7 mouse cellular contexts compared by ENCODE assay signal in the genomic region with DNA sequence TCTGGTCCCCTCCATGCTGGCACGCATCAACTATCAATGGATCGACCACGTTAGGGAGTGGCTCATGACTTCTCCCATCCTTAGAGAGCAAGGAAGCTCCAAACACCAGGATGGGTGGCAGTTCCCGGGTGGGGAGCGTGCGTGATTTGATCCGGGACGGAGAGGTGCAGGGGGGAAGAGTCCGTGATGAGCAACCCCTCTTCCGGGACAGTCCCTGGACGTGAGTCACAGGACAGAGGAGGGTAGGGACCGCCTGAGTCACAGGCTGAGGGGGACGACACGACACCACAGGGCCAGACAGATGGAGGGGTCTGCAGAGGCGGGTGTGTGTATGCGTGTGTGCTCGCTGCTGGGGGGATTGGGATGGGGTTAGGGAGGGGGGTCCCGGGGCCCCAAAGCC. TPM values are rescaled to one million over a fixed set of nuclear protein-coding genes. Genes with fewer than 3 reads are reported as not detected.
A peak's percentile ranks its signal among the peaks of the same experiment; 100 is the strongest.
DNase-seq lines count a peak whose midpoint lies in the region; ATAC-seq lines count a peak whose summit lies in the region.

No protein-coding gene starts in this region.

- H3K9me3 ChIP-seq in neural tube, embryonic 11.5 days (ENCODE audit: control insufficient read depth, low read length) = no peaks in the 10 kb centered on the region
- no peaks in the 10 kb centered on the region for H3K9me3 ChIP-seq in heart, embryonic 14.5 days (ENCODE audit: control insufficient read depth, low read length)
- no peaks in the 10 kb centered on the region for H3K9me3 ChIP-seq in liver, embryonic 12.5 days (replicated peaks)
- H3K9me3 ChIP-seq in neural tube, embryonic 13.5 days = no peaks in the 10 kb centered on the region

- DNase-seq in neural tube, embryonic 11.5 days (ENCODE audit: low spot score) = no peak
- DNase-seq in neural tube, embryonic 10.5 days (ENCODE audit: extremely low spot score, low spot score) = no peak
- peak; percentile 54 for DNase-seq in R1 (ENCODE audit: low read depth, low spot score)
- DNase-seq in c-Kit-positive CD71-positive TER-119-negative erythroid progenitor cells, embryonic 14.5 days (ENCODE audit: low read depth) = peak; percentile 34

- H3K4me1 ChIP-seq in neural tube, embryonic 11.5 days (ENCODE audit: control insufficient read depth, insufficient read depth, low read length) = peaks cover 8% of the 10 kb centered on the region; the same call in 1 of the 2 replicates
- peaks cover 2 to 12% of the 10 kb centered on the region in 2 experiments; a peak in 3 of 4 replicates for H3K4me1 ChIP-seq in heart, embryonic 14.5 days (ENCODE audit: control insufficient read depth in 2 of 2, insufficient read depth in 2 of 2, low read length in 2 of 2)
- H3K4me1 ChIP-seq in liver, embryonic 12.5 days = peaks cover 33% of the 10 kb centered on the region
- H3K4me1 ChIP-seq in neural tube, embryonic 13.5 days (replicated peaks) = peaks cover 20% of the 10 kb centered on the region

- under 1% methylated on average over 18 of the region's 18 CpGs for WGBS in neural tube, embryonic 11.5 days
- WGBS in heart, embryonic 14.5 days = under 1% methylated on average over 17 of the region's 18 CpGs
- WGBS in liver, embryonic 12.5 days (ENCODE audit: insufficient replicate concordance) = under 1% methylated on average over 18 of the region's 18 CpGs
- 2% methylated on average over 18 of the region's 18 CpGs for WGBS in neural tube, embryonic 13.5 days

- H3K36me3 ChIP-seq in neural tube, embryonic 11.5 days (ENCODE audit: control insufficient read depth, insufficient read depth, low read length) = no peaks in the 10 kb centered on the region
- H3K36me3 ChIP-seq in heart, embryonic 14.5 days (ENCODE audit: control insufficient read depth, insufficient read depth, low read length) = no peaks in the 10 kb centered on the region
- H3K36me3 ChIP-seq in liver, embryonic 12.5 days = peaks cover 10% of the 10 kb centered on the region; the same call in 1 of the 2 replicates
- no peaks in the 10 kb centered on the region for H3K36me3 ChIP-seq in neural tube, embryonic 13.5 days

- peak overlapping the region; percentile 79 for H3K9ac ChIP-seq in neural tube, embryonic 11.5 days (ENCODE audit: low read length)
- peak overlapping the region; percentile 88 for H3K9ac ChIP-seq in heart, embryonic 14.5 days (ENCODE audit: low read length)
- H3K9ac ChIP-seq in liver, embryonic 12.5 days = peak overlapping the region; percentile 81
- H3K9ac ChIP-seq in neural tube, embryonic 13.5 days = peak overlapping the region; percentile 85

- H3K4me3 ChIP-seq in neural tube, embryonic 11.5 days (ENCODE audit: low read depth, low read length) = peak overlapping the region; percentile 95
- peak overlapping the region; percentile 48 to 83 for H3K4me3 ChIP-seq in heart, embryonic 14.5 days (ENCODE audit: control insufficient read depth in 1 of 2, insufficient read depth in 1 of 2, low read depth in 1 of 2, low read length in 2 of 2)
- peak overlapping the region; percentile 89 for H3K4me3 ChIP-seq in liver, embryonic 12.5 days
- peak overlapping the region; percentile 90 for H3K4me3 ChIP-seq in neural tube, embryonic 13.5 days

- peak overlapping the region; percentile 80 for H3K4me2 ChIP-seq in neural tube, embryonic 11.5 days (ENCODE audit: low read depth)
- H3K4me2 ChIP-seq in heart, embryonic 14.5 days (ENCODE audit: low read length) = peak overlapping the region; percentile 93
- H3K4me2 ChIP-seq in liver, embryonic 12.5 days = peak overlapping the region; percentile 96
- H3K4me2 ChIP-seq in neural tube, embryonic 13.5 days = peak overlapping the region; percentile 95

- peak overlapping the region; percentile 62 for H3K27ac ChIP-seq in neural tube, embryonic 11.5 days (ENCODE audit: low read depth, low read length)
- peak overlapping the region; percentile 3 to 71; a peak in 2 of 4 replicates for H3K27ac ChIP-seq in heart, embryonic 14.5 days (replicated peaks in 1 of 2; ENCODE audit: control insufficient read depth in 1 of 2, insufficient read depth in 1 of 2, low read depth in 2 of 2, low read length in 2 of 2)
- H3K27ac ChIP-seq in liver, embryonic 12.5 days = peak overlapping the region; percentile 80
- peak overlapping the region; percentile 83 for H3K27ac ChIP-seq in neural tube, embryonic 13.5 days (replicated peaks)

- peak; percentile 85 for ATAC-seq in neural tube, embryonic 11.5 days (ENCODE audit: insufficient read depth, low FRiP score, low TSS enrichment)
- ATAC-seq in heart, embryonic 14.5 days (ENCODE audit: insufficient number of reproducible peaks, insufficient read depth, low FRiP score, low read depth) = peak; percentile 61
- peak; percentile 65 for ATAC-seq in liver, embryonic 12.5 days
- peak; percentile 87 for ATAC-seq in neural tube, embryonic 13.5 days (ENCODE audit: low read depth)

- H3K27me3 ChIP-seq in neural tube, embryonic 11.5 days (ENCODE audit: control insufficient read depth, insufficient read depth, low read length) = no peaks in the 10 kb centered on the region
- no peaks in the 10 kb centered on the region for H3K27me3 ChIP-seq in heart, embryonic 14.5 days (ENCODE audit: control insufficient read depth, insufficient read depth, low read length)
- H3K27me3 ChIP-seq in liver, embryonic 12.5 days (replicated peaks) = no peaks in the 10 kb centered on the region
- no peaks in the 10 kb centered on the region for H3K27me3 ChIP-seq in neural tube, embryonic 13.5 days

RNA-seq across cellular contexts. Expression of gene Ipo5, which starts 0.7 kb away (rescaled TPM):
- polyA plus RNA-seq in neural tube, embryonic 11.5 days (2014; fragmentation: Nextera tagmentation; extraction: Ambion mirVana) = 139 and 149 TPM in 2 replicates
- polyA plus RNA-seq in heart, embryonic 14.5 days (2014; fragmentation: Nextera tagmentation; extraction: Ambion mirVana) = 82.2 and 83.9 TPM in 2 replicates
- polyA plus RNA-seq in liver, embryonic 12.5 days (2016; fragmentation: Nextera tagmentation; extraction: Ambion mirVana) = 83.2 and 87.3 TPM in 2 replicates
- polyA plus RNA-seq in neural tube, embryonic 13.5 days (2015; fragmentation: Nextera tagmentation; extraction: Ambion mirVana) = 56.5 and 59.2 TPM in 2 replicates

Comparison
In these comparisons a context has a peak if more than half of its experiments do, and no peak if none do; other contexts are left out.
1. DNase-seq: peak in R1 (single experiment) and c-Kit-positive CD71-positive TER-119-negative erythroid progenitor cells, embryonic 14.5 days (single experiment); none in neural tube, embryonic 11.5 days (single experiment) and neural tube, embryonic 10.5 days (single experiment).
2. Peak in every context shown above with its lines, with median percentiles within 50 percentile points of each other: ATAC-seq, H3K27ac ChIP-seq, H3K4me2 ChIP-seq, H3K4me3 ChIP-seq and H3K9ac ChIP-seq.